Mouse (Mus musculus): Measurements from ENCODE around the gene Lrrc45. TPM values are rescaled to one million over a fixed set of nuclear protein-coding genes. Genes with fewer than 3 reads are reported as not detected.
A peak's percentile ranks its signal among the peaks of the same experiment; 100 is the strongest.

Gene Lrrc45
- polyA plus RNA-seq, 1 experiment from 2014 or later: 23.2 TPM

GRCm38 (mm10) chr11:120695641-120696040 lies 18.1 kb upstream of the Lrrc45 start:
- peak overlapping the region; percentile 7; the same call in 1 of the 2 replicates for H3K4me2 ChIP-seq
- no peak; the same call in 1 of the 2 replicates for ATAC-seq (replicated peaks; ENCODE audit: insufficient number of reproducible peaks, low FRiP score, low TSS enrichment)
- H3K36me3 ChIP-seq (ENCODE audit: control insufficient read depth, insufficient read depth, low read length): peaks cover 3% of the 10 kb centered on the region; the same call in 1 of the 2 replicates
- 0 out of 2 replicates have a peak overlapping the region, but pooled peaks have one; percentile 44 for H3K9ac ChIP-seq (ENCODE audit: low read depth, low read length)
- H3K9me3 ChIP-seq (replicated peaks; ENCODE audit: control insufficient read depth, low read length): no peaks in the 10 kb centered on the region
- H3K27me3 ChIP-seq (ENCODE audit: control insufficient read depth, insufficient read depth, low read length): no peaks in the 10 kb centered on the region
- peak overlapping the region; percentile 74 for H3K27ac ChIP-seq (ENCODE audit: low read depth, low read length)
- H3K4me3 ChIP-seq (ENCODE audit: low read depth, low read length): no peak overlapping the region
- peaks cover 37% of the 10 kb centered on the region for H3K4me1 ChIP-seq (ENCODE audit: control insufficient read depth, insufficient read depth, low read length)
- 54% methylated on average over 12 of the region's 12 CpGs for whole genome bisulfite sequencing (ENCODE audit: insufficient replicate concordance)

GRCm38 (mm10) chr11:120696568-120696967 lies 17.2 kb upstream of the Lrrc45 start:
- no peak overlapping the region for H3K4me2 ChIP-seq
- peaks cover 3% of the 10 kb centered on the region; the same call in 1 of the 2 replicates for H3K36me3 ChIP-seq (ENCODE audit: control insufficient read depth, insufficient read depth, low read length)
- 82% methylated on average over 6 of the region's 6 CpGs for WGBS (ENCODE audit: insufficient replicate concordance)
- H3K4me1 ChIP-seq (ENCODE audit: control insufficient read depth, insufficient read depth, low read length): peaks cover 37% of the 10 kb centered on the region
- no peaks in the 10 kb centered on the region for H3K27me3 ChIP-seq (ENCODE audit: control insufficient read depth, insufficient read depth, low read length)
- H3K4me3 ChIP-seq (ENCODE audit: low read depth, low read length): no peak overlapping the region
- no peak for ATAC-seq (replicated peaks; ENCODE audit: insufficient number of reproducible peaks, low FRiP score, low TSS enrichment)
- H3K27ac ChIP-seq (ENCODE audit: low read depth, low read length): no peak overlapping the region
- H3K9me3 ChIP-seq (replicated peaks; ENCODE audit: control insufficient read depth, low read length): no peaks in the 10 kb centered on the region
- H3K9ac ChIP-seq (ENCODE audit: low read depth, low read length): no peak overlapping the region

GRCm38 (mm10) chr11:120697741-120698140 lies 16.0 kb upstream of the Lrrc45 start:
- Histone ChIP-seq H3K9ac (ENCODE audit: low read depth, low read length) (peak overlapping the region; percentile 17; the same call in 1 of the 2 replicates), H3K36me3 (ENCODE audit: control insufficient read depth, insufficient read depth, low read length) (peaks cover 3% of the 10 kb centered on the region; the same call in 1 of the 2 replicates), H3K27ac (ENCODE audit: low read depth, low read length) (peak overlapping the region; percentile 84), H3K4me3 (ENCODE audit: low read depth, low read length) (no peak overlapping the region), H3K4me1 (ENCODE audit: control insufficient read depth, insufficient read depth, low read length) (peaks cover 37% of the 10 kb centered on the region), H3K4me2 (no peak overlapping the region; the same call in 1 of the 2 replicates), H3K9me3 (replicated peaks; ENCODE audit: control insufficient read depth, low read length) (no peaks in the 10 kb centered on the region), H3K27me3 (ENCODE audit: control insufficient read depth, insufficient read depth, low read length) (no peaks in the 10 kb centered on the region)
- 28% methylated on average over 10 of the region's 10 CpGs for WGBS (ENCODE audit: insufficient replicate concordance)
- 0 out of 2 replicates have a peak, but pooled peaks have one; percentile 29 for ATAC-seq (replicated peaks; ENCODE audit: insufficient number of reproducible peaks, low FRiP score, low TSS enrichment)

- Histone ChIP-seq H3K27me3 (ENCODE audit: control insufficient read depth, insufficient read depth, low read length) (no peaks in the 10 kb centered on the region), H3K4me3 (ENCODE audit: low read depth, low read length) (no peak overlapping the region), H3K36me3 (ENCODE audit: control insufficient read depth, insufficient read depth, low read length) (no peaks in the 10 kb centered on the region; the same call in 1 of the 2 replicates), H3K27ac (ENCODE audit: low read depth, low read length) (peak overlapping the region; percentile 75), H3K9me3 (replicated peaks; ENCODE audit: control insufficient read depth, low read length) (no peaks in the 10 kb centered on the region), H3K9ac (ENCODE audit: low read depth, low read length) (peak overlapping the region; percentile 59), H3K4me1 (ENCODE audit: control insufficient read depth, insufficient read depth, low read length) (peaks cover 45% of the 10 kb centered on the region), H3K4me2 (peak overlapping the region; percentile 49; the same call in 1 of the 2 replicates)
- ATAC-seq (replicated peaks; ENCODE audit: insufficient number of reproducible peaks, low FRiP score, low TSS enrichment): no peak
- 41% methylated on average over 15 of the region's 15 CpGs for WGBS (ENCODE audit: insufficient replicate concordance)
Measured at GRCm38 (mm10) chr11:120703696-120704454, 9.8 kb upstream of the Lrrc45 start.

- Histone ChIP-seq H3K4me1 (ENCODE audit: control insufficient read depth, insufficient read depth, low read length) (peaks cover 45% of the 10 kb centered on the region), H3K9ac (ENCODE audit: low read depth, low read length) (peak overlapping the region; percentile 59), H3K4me3 (ENCODE audit: low read depth, low read length) (no peak overlapping the region), H3K9me3 (replicated peaks; ENCODE audit: control insufficient read depth, low read length) (no peaks in the 10 kb centered on the region), H3K36me3 (ENCODE audit: control insufficient read depth, insufficient read depth, low read length) (peaks cover 6% of the 10 kb centered on the region), H3K27ac (ENCODE audit: low read depth, low read length) (peak overlapping the region; percentile 75), H3K4me2 (peak overlapping the region; percentile 49; the same call in 1 of the 2 replicates), H3K27me3 (ENCODE audit: control insufficient read depth, insufficient read depth, low read length) (no peaks in the 10 kb centered on the region)
- ATAC-seq (replicated peaks; ENCODE audit: insufficient number of reproducible peaks, low FRiP score, low TSS enrichment): 0 out of 2 replicates have a peak, but pooled peaks have one; percentile 28
- 24% methylated on average over 8 of the region's 8 CpGs for WGBS (ENCODE audit: insufficient replicate concordance)
Measured at GRCm38 (mm10) chr11:120704486-120705325, 9.0 kb upstream of the Lrrc45 start.

- Histone ChIP-seq H3K9me3 (replicated peaks; ENCODE audit: control insufficient read depth, low read length) (no peaks in the 10 kb centered on the region), H3K27ac (ENCODE audit: low read depth, low read length) (no peak overlapping the region), H3K4me1 (ENCODE audit: control insufficient read depth, insufficient read depth, low read length) (peaks cover 45% of the 10 kb centered on the region), H3K9ac (ENCODE audit: low read depth, low read length) (no peak overlapping the region), H3K4me3 (ENCODE audit: low read depth, low read length) (no peak overlapping the region), H3K4me2 (no peak overlapping the region), H3K36me3 (ENCODE audit: control insufficient read depth, insufficient read depth, low read length) (peaks cover 6% of the 10 kb centered on the region), H3K27me3 (ENCODE audit: control insufficient read depth, insufficient read depth, low read length) (no peaks in the 10 kb centered on the region)
- no peak for ATAC-seq (replicated peaks; ENCODE audit: insufficient number of reproducible peaks, low FRiP score, low TSS enrichment)
- 50% methylated on average over 5 of the region's 5 CpGs for WGBS (ENCODE audit: insufficient replicate concordance)
Measured at GRCm38 (mm10) chr11:120706120-120706519, 7.6 kb upstream of the Lrrc45 start.

- H3K4me1 ChIP-seq (ENCODE audit: control insufficient read depth, insufficient read depth, low read length): peaks cover 45% of the 10 kb centered on the region
- no peak for ATAC-seq (replicated peaks; ENCODE audit: insufficient number of reproducible peaks, low FRiP score, low TSS enrichment)
- peaks cover 6% of the 10 kb centered on the region for H3K36me3 ChIP-seq (ENCODE audit: control insufficient read depth, insufficient read depth, low read length)
- H3K9ac ChIP-seq (ENCODE audit: low read depth, low read length): 0 out of 2 replicates have a peak overlapping the region, but pooled peaks have one; percentile 4
- no peak overlapping the region for H3K4me3 ChIP-seq (ENCODE audit: low read depth, low read length)
- peak overlapping the region; percentile 57 for H3K27ac ChIP-seq (ENCODE audit: low read depth, low read length)
- H3K27me3 ChIP-seq (ENCODE audit: control insufficient read depth, insufficient read depth, low read length): no peaks in the 10 kb centered on the region
- no peaks in the 10 kb centered on the region for H3K9me3 ChIP-seq (replicated peaks; ENCODE audit: control insufficient read depth, low read length)
- peak overlapping the region; percentile 22; the same call in 1 of the 2 replicates for H3K4me2 ChIP-seq
- 10% methylated on average over 12 of the region's 12 CpGs for WGBS (ENCODE audit: insufficient replicate concordance)
Measured at GRCm38 (mm10) chr11:120707225-120707624, 6.5 kb upstream of the Lrrc45 start.

GRCm38 (mm10) chr11:120707969-120708368 lies 5.8 kb upstream of the Lrrc45 start:
- Histone ChIP-seq H3K9ac (ENCODE audit: low read depth, low read length) (no peak overlapping the region), H3K9me3 (replicated peaks; ENCODE audit: control insufficient read depth, low read length) (no peaks in the 10 kb centered on the region), H3K4me3 (ENCODE audit: low read depth, low read length) (no peak overlapping the region), H3K4me2 (no peak overlapping the region), H3K4me1 (ENCODE audit: control insufficient read depth, insufficient read depth, low read length) (peaks cover 48% of the 10 kb centered on the region), H3K36me3 (ENCODE audit: control insufficient read depth, insufficient read depth, low read length) (peaks cover 6% of the 10 kb centered on the region), H3K27ac (ENCODE audit: low read depth, low read length) (no peak overlapping the region), H3K27me3 (ENCODE audit: control insufficient read depth, insufficient read depth, low read length) (no peaks in the 10 kb centered on the region)
- 24% methylated on average over 5 of the region's 5 CpGs for WGBS (ENCODE audit: insufficient replicate concordance)
- ATAC-seq (replicated peaks; ENCODE audit: insufficient number of reproducible peaks, low FRiP score, low TSS enrichment): no peak
